Comparison of ENCODE assay signal across 9 mouse cellular contexts in genomic region chr16:94065728-94066674, GRCm38 (mm10). TPM values are rescaled to one million over a fixed set of nuclear protein-coding genes. Genes with fewer than 3 reads are reported as not detected.
DNase-seq lines count a peak whose midpoint lies in the region; ATAC-seq and TF ChIP-seq lines count a peak whose summit lies in the region.
"Had no signal": no experiment of that assay in that cellular context is flagged by ENCODE, and none has a peak within 500 bp of the region (broad histone marks: within the 10 kb centered on the region; RNA-seq: fewer than 3 reads in every experiment).

No protein-coding gene starts in this region.

- peak; percentile 32; the same call in 1 of the 2 replicates for ATAC-seq in forebrain, postnatal 0 days
- no peak for ATAC-seq in forebrain, embryonic 12.5 days (ENCODE audit: low FRiP score)
- no peak for ATAC-seq in midbrain, embryonic 14.5 days (ENCODE audit: low FRiP score, low TSS enrichment)
- ATAC-seq in intestine, postnatal 0 days, result peak; percentile 70; the same call in 1 of the 2 replicates
- no peak for ATAC-seq in stomach, embryonic 15.5 days (ENCODE audit: insufficient read depth, low FRiP score, low read depth)

- no peaks in the 10 kb centered on the region for H3K36me3 ChIP-seq in forebrain, postnatal 0 days (ENCODE audit: insufficient read depth)
- H3K36me3 ChIP-seq in forebrain, embryonic 12.5 days (replicated peaks), result no peaks in the 10 kb centered on the region
- H3K36me3 ChIP-seq in midbrain, embryonic 14.5 days (ENCODE audit: control insufficient read depth, insufficient read depth, low read length), result no peaks in the 10 kb centered on the region
- no peaks in the 10 kb centered on the region for H3K36me3 ChIP-seq in midbrain, embryonic 10.5 days
- H3K36me3 ChIP-seq in intestine, postnatal 0 days (ENCODE audit: control insufficient read depth, insufficient read depth), result no peaks in the 10 kb centered on the region
- no peaks in the 10 kb centered on the region for H3K36me3 ChIP-seq in stomach, embryonic 15.5 days

- no peaks in the 10 kb centered on the region for H3K4me1 ChIP-seq in forebrain, postnatal 0 days (ENCODE audit: insufficient read depth)
- peaks cover 1% of the 10 kb centered on the region for H3K4me1 ChIP-seq in forebrain, embryonic 12.5 days
- H3K4me1 ChIP-seq in midbrain, embryonic 14.5 days (ENCODE audit: control insufficient read depth, insufficient read depth, low read length), result no peaks in the 10 kb centered on the region
- peaks cover 7% of the 10 kb centered on the region for H3K4me1 ChIP-seq in midbrain, embryonic 10.5 days
- H3K4me1 ChIP-seq in intestine, postnatal 0 days (replicated peaks; ENCODE audit: control insufficient read depth, insufficient read depth, low read length), result no peaks in the 10 kb centered on the region
- no peaks in the 10 kb centered on the region for H3K4me1 ChIP-seq in stomach, embryonic 15.5 days

- peak; percentile 9 for DNase-seq in forebrain, postnatal 0 days
- DNase-seq in midbrain, embryonic 14.5 days, result no peak
- DNase-seq in midbrain, embryonic 10.5 days (ENCODE audit: low spot score), result no peak
- no peak for DNase-seq in gastrocnemius, postnatal 14 days
- no peak for DNase-seq in urinary bladder, postnatal 10 days (ENCODE audit: low spot score)
- DNase-seq: retina, postnatal 1 day had no signal

- no peak for TF ChIP-seq CTCF in forebrain, postnatal 0 days (IDR thresholded peaks at IDR 0.05; ENCODE audit: low read depth)
- no peak for TF ChIP-seq CTCF in intestine, postnatal 0 days (IDR thresholded peaks at IDR 0.05; ENCODE audit: low read depth)

- intact Hi-C loops in gastrocnemius, postnatal 14 days (cut with DNase I; ENCODE audit: low total_unique reads), result no loop called here

- no peak overlapping the region; the same call in 1 of the 2 replicates for H3K4me2 ChIP-seq in forebrain, postnatal 0 days (ENCODE audit: low read depth)
- H3K4me2 ChIP-seq in forebrain, embryonic 12.5 days, result no peak overlapping the region
- H3K4me2 ChIP-seq in midbrain, embryonic 14.5 days (ENCODE audit: low read length), result peak overlapping the region; percentile 1; the same call in 1 of the 2 replicates
- peak overlapping the region; percentile 9; the same call in 1 of the 2 replicates for H3K4me2 ChIP-seq in intestine, postnatal 0 days (replicated peaks; ENCODE audit: low read depth)
- peak overlapping the region; percentile 17; the same call in 1 of the 2 replicates for H3K4me2 ChIP-seq in stomach, embryonic 15.5 days

- no peak overlapping the region for H3K9ac ChIP-seq in forebrain, postnatal 0 days
- no peak overlapping the region for H3K9ac ChIP-seq in forebrain, embryonic 12.5 days
- H3K9ac ChIP-seq in midbrain, embryonic 14.5 days (replicated peaks; ENCODE audit: low read length), result no peak overlapping the region
- no peak overlapping the region for H3K9ac ChIP-seq in intestine, postnatal 0 days (ENCODE audit: low read depth, low read length)
- no peak overlapping the region for H3K9ac ChIP-seq in stomach, embryonic 15.5 days

- H3K27ac ChIP-seq in forebrain, postnatal 0 days (ENCODE audit: low read depth, low read length), result no peak overlapping the region
- no peak overlapping the region for H3K27ac ChIP-seq in forebrain, embryonic 12.5 days
- no peak overlapping the region for H3K27ac ChIP-seq in midbrain, embryonic 14.5 days (replicated peaks; ENCODE audit: low read depth, low read length)
- H3K27ac ChIP-seq in midbrain, embryonic 10.5 days (replicated peaks), result no peak overlapping the region
- H3K27ac ChIP-seq in intestine, postnatal 0 days (ENCODE audit: low read depth, low read length), result no peak overlapping the region
- H3K27ac ChIP-seq in stomach, embryonic 15.5 days, result no peak overlapping the region

- no peak overlapping the region for H3K4me3 ChIP-seq in forebrain, postnatal 0 days (ENCODE audit: low read depth, low read length)
- H3K4me3 ChIP-seq in forebrain, embryonic 12.5 days (replicated peaks), result no peak overlapping the region
- H3K4me3 ChIP-seq in midbrain, embryonic 14.5 days (replicated peaks; ENCODE audit: low read depth, low read length), result no peak overlapping the region
- no peak overlapping the region for H3K4me3 ChIP-seq in midbrain, embryonic 10.5 days
- no peak overlapping the region for H3K4me3 ChIP-seq in intestine, postnatal 0 days (ENCODE audit: low read depth, low read length)
- H3K4me3 ChIP-seq in stomach, embryonic 15.5 days (replicated peaks), result no peak overlapping the region

- H3K9me3 ChIP-seq in forebrain, postnatal 0 days (ENCODE audit: low read length), result no peaks in the 10 kb centered on the region
- peaks cover 4% of the 10 kb centered on the region; the same call in 1 of the 2 replicates for H3K9me3 ChIP-seq in forebrain, embryonic 12.5 days
- H3K9me3 ChIP-seq in midbrain, embryonic 14.5 days (ENCODE audit: control insufficient read depth, low read length), result no peaks in the 10 kb centered on the region
- H3K9me3 ChIP-seq in midbrain, embryonic 10.5 days (replicated peaks), result 0 out of 2 replicates have a peak, but pooled peaks cover 8% of the 10 kb centered on the region
- H3K9me3 ChIP-seq in intestine, postnatal 0 days (ENCODE audit: control insufficient read depth), result no peaks in the 10 kb centered on the region; the same call in 1 of the 2 replicates
- H3K9me3 ChIP-seq in stomach, embryonic 15.5 days, result no peaks in the 10 kb centered on the region

- 73% methylated on average over 24 of the region's 24 CpGs for WGBS in forebrain, postnatal 0 days
- 69% methylated on average over 24 of the region's 24 CpGs for WGBS in forebrain, embryonic 12.5 days
- WGBS in midbrain, embryonic 14.5 days, result 77% methylated on average over 24 of the region's 24 CpGs
- 72% methylated on average over 24 of the region's 24 CpGs for WGBS in midbrain, embryonic 10.5 days
- 63% methylated on average over 24 of the region's 24 CpGs for WGBS in intestine, postnatal 0 days
- 65% methylated on average over 24 of the region's 24 CpGs for WGBS in stomach, embryonic 15.5 days

- no peaks in the 10 kb centered on the region for H3K27me3 ChIP-seq in forebrain, postnatal 0 days (ENCODE audit: insufficient read depth, low read length)
- H3K27me3 ChIP-seq in forebrain, embryonic 12.5 days, result peaks cover 13% of the 10 kb centered on the region; the same call in 1 of the 2 replicates
- no peaks in the 10 kb centered on the region; the same call in 1 of the 2 replicates for H3K27me3 ChIP-seq in midbrain, embryonic 14.5 days (ENCODE audit: control insufficient read depth, insufficient read depth, low read length)
- peaks cover 6% of the 10 kb centered on the region for H3K27me3 ChIP-seq in midbrain, embryonic 10.5 days (ENCODE audit: low read depth, poor library complexity, severe bottlenecking)
- no peaks in the 10 kb centered on the region for H3K27me3 ChIP-seq in intestine, postnatal 0 days (replicated peaks; ENCODE audit: control insufficient read depth, insufficient read depth, low read length)
- H3K27me3 ChIP-seq in stomach, embryonic 15.5 days (replicated peaks), result no peaks in the 10 kb centered on the region

RNA-seq across cellular contexts. Expression of gene Sim2, which starts 18.7 kb away (rescaled TPM):
- total RNA-seq in forebrain, postnatal 0 days (2014; rRNA removed), result 0.08 and 0.29 TPM in 2 replicates
- polyA plus RNA-seq in forebrain, postnatal 0 days (2015; fragmentation: Nextera tagmentation; extraction: Ambion mirVana), result 0.04 and 0.27 TPM in 2 replicates
- 1.1 and 1.8 TPM in 2 replicates for polyA plus RNA-seq in forebrain, embryonic 12.5 days (2016; fragmentation: Nextera tagmentation; extraction: Ambion mirVana)
- polyA plus RNA-seq in midbrain, embryonic 14.5 days (2014; fragmentation: Nextera tagmentation; extraction: Ambion mirVana), result 0.05 TPM in 1 of 2 replicates, not detected in the other
- 2.8 and 2.9 TPM in 2 replicates for polyA plus RNA-seq in midbrain, embryonic 10.5 days (2016; fragmentation: Nextera tagmentation; extraction: Ambion mirVana)
- not detected in 2 replicates for polyA plus RNA-seq in intestine, postnatal 0 days (2015; fragmentation: Nextera tagmentation; extraction: Ambion mirVana)
- 0.31 TPM in 2 replicates for polyA plus RNA-seq in stomach, embryonic 15.5 days (2015; fragmentation: Nextera tagmentation; extraction: Ambion mirVana)
- total RNA-seq in gastrocnemius, postnatal 14 days (2021), result 10 to 100 TPM in 1 of 2 experiments, 1 to 10 TPM in 1; 9.7 to 11.4 TPM

RNA-seq across cellular contexts. Expression of gene Cldn14, which starts 57.4 kb away (rescaled TPM):
- total RNA-seq in forebrain, postnatal 0 days (2014; rRNA removed), result 0.23 TPM in 1 of 2 replicates, not detected in the other
- polyA plus RNA-seq in forebrain, postnatal 0 days (2015; fragmentation: Nextera tagmentation; extraction: Ambion mirVana), result not detected in 2 replicates
- not detected in 2 replicates for polyA plus RNA-seq in forebrain, embryonic 12.5 days (2016; fragmentation: Nextera tagmentation; extraction: Ambion mirVana)
- not detected in 2 replicates for polyA plus RNA-seq in midbrain, embryonic 14.5 days (2014; fragmentation: Nextera tagmentation; extraction: Ambion mirVana)
- not detected in 2 replicates for polyA plus RNA-seq in midbrain, embryonic 10.5 days (2016; fragmentation: Nextera tagmentation; extraction: Ambion mirVana)
- 2.3 and 2.4 TPM in 2 replicates for polyA plus RNA-seq in intestine, postnatal 0 days (2015; fragmentation: Nextera tagmentation; extraction: Ambion mirVana)
- polyA plus RNA-seq in stomach, embryonic 15.5 days (2015; fragmentation: Nextera tagmentation; extraction: Ambion mirVana), result 0.37 TPM in 1 of 2 replicates, not detected in the other
- not detected for total RNA-seq in gastrocnemius, postnatal 14 days (2021)

Comparison
In these comparisons a context has a peak if more than half of its experiments do, and no peak if none do; other contexts are left out.
1. ATAC-seq: peak in forebrain, postnatal 0 days (single experiment) and intestine, postnatal 0 days (single experiment); none in forebrain, embryonic 12.5 days (single experiment), midbrain, embryonic 14.5 days (single experiment) and stomach, embryonic 15.5 days (single experiment).
2. H3K4me2 ChIP-seq: peak in midbrain, embryonic 14.5 days (single experiment), intestine, postnatal 0 days (single experiment) and stomach, embryonic 15.5 days (single experiment); none in forebrain, postnatal 0 days (single experiment) and forebrain, embryonic 12.5 days (single experiment).